Mouse (Mus musculus) cortical plate, adult 2 months (tissue): ENCODE measurements around the gene Phldb3.

Experiments
- CTCF ChIP-seq: fragments of 200-500 bp; IDR thresholded peaks from 2 replicates; pipeline ENCODE4 v1.5.1; 2011; ENCODE audit warnings: mild to moderate bottlenecking, control low read depth, low read length; ENCODE audit not compliant: insufficient read depth; ENCODE audit errors: extremely low read depth
- POLR2A ChIP-seq: fragments of 200-500 bp; IDR thresholded peaks from 2 replicates; pipeline ENCODE4 v1.6.1; 2011; ENCODE audit warnings: mild to moderate bottlenecking, low read length, control low read depth; ENCODE audit not compliant: insufficient read depth; ENCODE audit errors: extremely low read depth

GRCm38 (mm10) chr7:24592781-24593180 is 17.8 kb upstream of the Phldb3 start:
- TF ChIP-seq POLR2A (no peak), CTCF (no peak)
